10 mouse cellular contexts compared by ENCODE assay signal in the genomic region with DNA sequence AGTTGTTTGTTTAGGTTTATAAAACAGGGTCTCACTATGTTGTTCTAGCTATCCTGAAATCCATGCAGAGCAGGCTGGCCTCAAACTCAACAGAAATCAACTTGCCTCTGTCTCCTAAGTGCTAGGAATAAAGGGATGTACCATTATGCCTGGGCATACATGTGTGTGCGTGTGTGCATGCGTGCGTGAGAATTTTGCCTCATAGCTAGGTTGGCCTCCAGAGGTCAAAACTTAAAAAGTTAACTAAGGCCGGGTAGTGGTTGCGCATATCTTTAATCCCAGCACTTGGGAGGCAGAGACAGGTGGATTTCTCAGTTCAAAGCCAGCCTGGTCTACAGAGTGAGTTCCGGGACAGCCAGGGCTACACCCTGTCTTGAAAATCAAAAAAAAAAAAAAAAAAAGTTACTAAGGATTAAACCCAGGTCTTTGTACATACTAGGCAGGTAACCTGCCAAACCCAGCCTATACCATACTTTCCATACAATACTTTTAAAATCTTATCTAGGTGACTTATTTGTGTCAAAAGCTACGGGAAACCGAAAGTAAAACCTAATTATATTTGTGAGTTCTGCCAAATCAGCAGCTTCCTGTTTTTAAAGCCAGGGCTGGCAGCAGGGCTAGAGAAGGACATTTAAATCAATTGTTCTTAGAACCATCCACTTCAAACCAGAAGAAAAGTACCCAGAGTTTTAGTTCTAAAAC. TPM values are rescaled to one million over a fixed set of nuclear protein-coding genes. Genes with fewer than 3 reads are reported as not detected.
DNase-seq lines count a peak whose midpoint lies in the region; ATAC-seq and TF ChIP-seq lines count a peak whose summit lies in the region.
"Had no signal": no experiment of that assay in that cellular context is flagged by ENCODE, and none has a peak within 500 bp of the region (broad histone marks: within the 10 kb centered on the region; RNA-seq: fewer than 3 reads in every experiment).

No protein-coding gene starts in this region.

- no peaks in the 10 kb centered on the region for H3K27me3 ChIP-seq in intestine, postnatal 0 days (replicated peaks; ENCODE audit: control insufficient read depth, insufficient read depth, low read length)
- H3K27me3 ChIP-seq in forebrain, embryonic 14.5 days (replicated peaks; ENCODE audit: control insufficient read depth, insufficient read depth, low read length): no peaks in the 10 kb centered on the region
- H3K27me3 ChIP-seq: embryonic facial prominence, embryonic 12.5 days; hindbrain, embryonic 12.5 days had no signal

- peaks cover 23% of the 10 kb centered on the region for H3K4me1 ChIP-seq in lung, adult 2 months (ENCODE audit: control insufficient read depth, insufficient read depth, low read length)
- H3K4me1 ChIP-seq in intestine, postnatal 0 days (replicated peaks; ENCODE audit: control insufficient read depth, insufficient read depth, low read length): peaks cover 15% of the 10 kb centered on the region; the same call in 1 of the 2 replicates
- H3K4me1 ChIP-seq in forebrain, embryonic 14.5 days (ENCODE audit: control insufficient read depth, insufficient read depth, low read length): no peaks in the 10 kb centered on the region
- H3K4me1 ChIP-seq: embryonic facial prominence, embryonic 12.5 days; hindbrain, embryonic 12.5 days had no signal

- no peak for DNase-seq in lung, adult 2 months
- DNase-seq in lung, postnatal 4 days: no peak
- peak; percentile 51 for DNase-seq in MN1 (ENCODE audit: low spot score)
- DNase-seq in right cerebral cortex, adult 18-20 months: no peak
- no peak for DNase-seq in forebrain, embryonic 14.5 days (ENCODE audit: low spot score)
- DNase-seq in gastrocnemius, postnatal 10 days: no peak

- H3K79me2 ChIP-seq in macrophage (ENCODE audit: inconsistent target): peaks cover 90% of the 10 kb centered on the region

- ATAC-seq in intestine, postnatal 0 days: no peak
- ATAC-seq in forebrain, embryonic 14.5 days: no peak

- peak overlapping the region; percentile 57 for H3K27ac ChIP-seq in intestine, postnatal 0 days (ENCODE audit: low read depth, low read length)
- H3K27ac ChIP-seq in macrophage: peak overlapping the region; percentile 84
- no peak overlapping the region for H3K27ac ChIP-seq in forebrain, embryonic 14.5 days (ENCODE audit: low read depth, low read length)
- H3K27ac ChIP-seq: embryonic facial prominence, embryonic 12.5 days; hindbrain, embryonic 12.5 days had no signal

- WGBS in lung, adult 2 months: 48% methylated on average over 8 of the region's 8 CpGs
- WGBS in intestine, postnatal 0 days: 65% methylated on average over 8 of the region's 8 CpGs
- WGBS in macrophage (ENCODE audit: missing documents): 30% methylated on average over 8 of the region's 8 CpGs
- WGBS in forebrain, embryonic 14.5 days: 87% methylated on average over 8 of the region's 8 CpGs

- no peak overlapping the region for H3K9ac ChIP-seq in intestine, postnatal 0 days (ENCODE audit: low read depth, low read length)
- no peak overlapping the region for H3K9ac ChIP-seq in forebrain, embryonic 14.5 days (ENCODE audit: low read length)
- H3K9ac ChIP-seq: embryonic facial prominence, embryonic 12.5 days; hindbrain, embryonic 12.5 days had no signal

- peak overlapping the region; percentile 45 for H3K4me2 ChIP-seq in intestine, postnatal 0 days (replicated peaks; ENCODE audit: low read depth)
- H3K4me2 ChIP-seq in forebrain, embryonic 14.5 days (ENCODE audit: low read length): no peak overlapping the region
- H3K4me2 ChIP-seq: embryonic facial prominence, embryonic 12.5 days; hindbrain, embryonic 12.5 days had no signal

- no peaks in the 10 kb centered on the region for H3K9me3 ChIP-seq in intestine, postnatal 0 days (ENCODE audit: control insufficient read depth)
- H3K9me3 ChIP-seq in forebrain, embryonic 14.5 days (replicated peaks; ENCODE audit: control insufficient read depth, low read length): no peaks in the 10 kb centered on the region
- H3K9me3 ChIP-seq: embryonic facial prominence, embryonic 12.5 days; hindbrain, embryonic 12.5 days had no signal

- no peak for TF ChIP-seq CTCF in lung, adult 2 months (IDR thresholded peaks at IDR 0.05; ENCODE audit: insufficient read depth, low read length)
- TF ChIP-seq CTCF in intestine, postnatal 0 days (IDR thresholded peaks at IDR 0.05; ENCODE audit: low read depth): no peak

- peaks cover 9% of the 10 kb centered on the region; the same call in 1 of the 2 replicates for H3K36me3 ChIP-seq in intestine, postnatal 0 days (ENCODE audit: control insufficient read depth, insufficient read depth)
- peaks cover 30% of the 10 kb centered on the region for H3K36me3 ChIP-seq in macrophage (ENCODE audit: inconsistent target)
- peaks cover 5% of the 10 kb centered on the region; the same call in 1 of the 2 replicates for H3K36me3 ChIP-seq in forebrain, embryonic 14.5 days (ENCODE audit: control insufficient read depth, insufficient read depth, low read length)

- peak overlapping the region; percentile 32 for H3K4me3 ChIP-seq in lung, adult 2 months (replicated peaks; ENCODE audit: extremely low read depth, low read depth, low read length)
- no peak overlapping the region for H3K4me3 ChIP-seq in intestine, postnatal 0 days (ENCODE audit: low read depth, low read length)
- H3K4me3 ChIP-seq in macrophage (ENCODE audit: inconsistent target): peak overlapping the region; percentile 44
- H3K4me3 ChIP-seq in forebrain, embryonic 14.5 days (ENCODE audit: low read depth, low read length): no peak overlapping the region
- H3K4me3 ChIP-seq: embryonic facial prominence, embryonic 12.5 days; hindbrain, embryonic 12.5 days had no signal

- no peak for TF ChIP-seq POLR2A in lung, adult 2 months (IDR thresholded peaks at IDR 0.05; ENCODE audit: borderline replicate concordance, extremely low read depth, low read depth, low read length)

RNA-seq across cellular contexts. Expression of a gene that starts 4.1 kb away (rescaled TPM):
- polyA plus RNA-seq in lung, adult 2 months (2012; rRNA removed): 69.9 and 85.8 TPM in 2 replicates
- 29.4 and 33.7 TPM in 2 replicates for polyA plus RNA-seq in intestine, postnatal 0 days (2015; fragmentation: Nextera tagmentation; extraction: Ambion mirVana)
- total RNA-seq in macrophage (2018; cell fraction: chromatin; rRNA removed): 1,000 to 10,000 TPM in 14 of 26 experiments, 100 to 1,000 TPM in 12; 128 to 4,072 (median 1,137) TPM
- 1,000 to 10,000 TPM in 12 of 26 experiments, 100 to 1,000 TPM in 14; 356 to 1,418 (median 770) TPM for total RNA-seq in macrophage (2018; cell fraction: cytosol; rRNA removed)
- 1,000 to 10,000 TPM in 13 of 26 experiments, 100 to 1,000 TPM in 13; 181 to 3,071 (median 1,067) TPM for total RNA-seq in macrophage (2018; cell fraction: nucleus; rRNA removed)
- 206 to 608 TPM (median 460 TPM) in 3 replicates for polyA plus RNA-seq in macrophage (2018)
- 13.6 and 15.6 TPM in 2 replicates for polyA plus RNA-seq in forebrain, embryonic 14.5 days (2014; fragmentation: Nextera tagmentation; extraction: Ambion mirVana)
- 10 to 100 TPM; 15.9 to 20.2 TPM for total RNA-seq in gastrocnemius, postnatal 10 days (2021)

RNA-seq across cellular contexts. Expression of a gene that starts 44.1 kb away (rescaled TPM):
- not detected in 2 replicates for polyA plus RNA-seq in lung, adult 2 months (2012; rRNA removed)
- polyA plus RNA-seq in intestine, postnatal 0 days (2015; fragmentation: Nextera tagmentation; extraction: Ambion mirVana): not detected in 2 replicates
- total RNA-seq in macrophage (2018; cell fraction: chromatin; rRNA removed): 1 to 10 TPM in 2 of 26 experiments, not detected in 24; 1.6 to 2.6 TPM
- not detected for total RNA-seq in macrophage (2018; cell fraction: cytosol; rRNA removed)
- not detected for total RNA-seq in macrophage (2018; cell fraction: nucleus; rRNA removed)
- not detected in 3 replicates for polyA plus RNA-seq in macrophage (2018)
- not detected in 2 replicates for polyA plus RNA-seq in forebrain, embryonic 14.5 days (2014; fragmentation: Nextera tagmentation; extraction: Ambion mirVana)
- not detected for total RNA-seq in gastrocnemius, postnatal 10 days (2021)
- polyA plus RNA-seq: embryonic facial prominence, embryonic 12.5 days; hindbrain, embryonic 12.5 days had no signal

RNA-seq across cellular contexts. Expression of a gene that starts 51.9 kb away (rescaled TPM):
- polyA plus RNA-seq in lung, adult 2 months (2012; rRNA removed): 34.1 and 37.1 TPM in 2 replicates
- 0.90 TPM in 2 replicates for polyA plus RNA-seq in intestine, postnatal 0 days (2015; fragmentation: Nextera tagmentation; extraction: Ambion mirVana)
- 100 to 1,000 TPM in 1 of 26 experiments, 10 to 100 TPM in 25; 12.2 to 152 (median 35.2) TPM for total RNA-seq in macrophage (2018; cell fraction: chromatin; rRNA removed)
- total RNA-seq in macrophage (2018; cell fraction: cytosol; rRNA removed): 10 to 100 TPM in 14 of 26 experiments, 1 to 10 TPM in 12; 5.1 to 30.7 (median 12.8) TPM
- 10 to 100 TPM in 25 of 26 experiments, 1 to 10 TPM in 1; 10.0 to 61.1 (median 26.6) TPM for total RNA-seq in macrophage (2018; cell fraction: nucleus; rRNA removed)
- polyA plus RNA-seq in macrophage (2018): 8.1 to 15.4 TPM (median 10.2 TPM) in 3 replicates
- 5.9 and 8.1 TPM in 2 replicates for polyA plus RNA-seq in forebrain, embryonic 14.5 days (2014; fragmentation: Nextera tagmentation; extraction: Ambion mirVana)
- 10 to 100 TPM; 15.4 to 20.3 TPM for total RNA-seq in gastrocnemius, postnatal 10 days (2021)

Comparison
In these comparisons a context has a peak if more than half of its experiments do, and no peak if none do; other contexts are left out.
1. H3K4me3 ChIP-seq: peak in lung, adult 2 months (single experiment) and macrophage (single experiment); none in intestine, postnatal 0 days (single experiment) and forebrain, embryonic 14.5 days (single experiment).